Mouse (Mus musculus): ENCODE data around the gene Fgfrl1. TPM values are rescaled to one million over a fixed set of nuclear protein-coding genes. Genes with fewer than 3 reads are reported as not detected.

Gene Fgfrl1
- polyA plus RNA-seq (2012; ENCODE audit: low replicate concordance), result 4.9 and 9.6 TPM in 2 replicates

DNA sequence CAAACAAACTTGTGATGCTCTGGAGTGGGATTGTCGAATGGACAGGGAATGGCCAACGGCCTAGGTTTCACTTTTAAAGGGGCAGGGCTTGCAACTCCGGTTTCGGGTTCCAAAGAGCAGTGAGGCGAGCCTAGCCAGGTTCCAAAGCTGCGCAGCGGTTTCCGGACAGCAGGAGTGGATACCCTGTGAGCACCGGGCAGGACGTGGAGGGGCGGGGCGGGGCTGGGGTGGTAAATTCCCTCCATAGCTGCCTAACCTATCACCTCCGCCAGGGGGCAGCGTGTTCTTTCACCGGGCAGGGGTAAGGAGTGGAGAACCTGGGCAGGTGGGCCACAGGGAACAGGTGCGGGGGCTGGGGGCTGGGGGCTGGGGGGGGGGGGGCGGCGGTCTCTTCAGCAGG, at the start of gene Fgfrl1:
Gene Fgfrl1, plus strand, starts transcription at position 112 of the 400 bp plus-strand sequence.

DNA sequence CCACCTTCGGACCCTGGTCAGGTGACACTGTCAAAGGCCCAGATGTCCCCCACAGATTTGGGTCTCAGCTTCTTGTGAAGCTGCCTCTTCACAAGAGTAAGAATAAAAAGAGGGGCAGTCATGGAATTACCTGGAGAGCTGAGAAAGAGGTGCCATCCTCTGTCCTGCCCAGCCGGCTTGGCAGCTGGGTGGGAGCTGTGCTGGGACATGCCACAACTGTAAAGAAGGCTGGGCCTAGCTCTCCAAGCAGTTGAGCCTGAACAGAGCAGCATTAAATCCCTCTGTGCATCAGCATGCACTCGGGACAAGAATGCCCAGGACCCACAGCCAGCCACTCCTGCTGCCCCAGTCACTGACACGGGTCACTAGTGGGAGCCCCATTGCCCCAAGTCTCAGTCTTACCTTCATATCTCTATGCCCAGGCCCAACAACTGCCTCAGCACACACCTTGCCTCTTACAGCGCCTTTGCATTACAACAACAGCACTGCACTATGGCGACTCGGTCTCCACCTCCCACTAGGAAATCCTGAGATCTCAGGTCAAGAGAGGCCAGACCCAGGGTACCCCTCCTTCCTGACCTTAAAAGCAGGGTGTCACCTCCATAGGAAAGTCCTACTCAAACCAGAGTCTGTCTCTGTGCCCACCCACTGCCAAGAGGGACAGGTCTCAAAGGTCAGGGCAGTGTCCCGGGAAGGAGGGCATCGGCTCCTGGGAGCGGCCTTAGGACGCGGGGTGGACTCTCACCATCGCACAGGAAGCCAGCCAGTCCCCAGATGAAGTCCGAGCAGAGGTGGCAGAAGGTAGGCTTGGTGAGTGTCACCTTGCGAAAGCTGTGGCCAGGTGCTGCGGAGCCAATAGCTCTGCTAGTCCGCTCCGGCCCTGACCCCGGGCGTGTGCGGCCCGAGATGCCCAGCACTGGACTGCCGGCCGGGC, 32.2 kb upstream of the Fgfrl1 start, which contains the start of gene Idua:
Gene Idua, plus strand, starts transcription at position 634 of the 934 bp plus-strand sequence.

GRCm38 (mm10) chr5:108668977-108669936, 22.9 kb upstream of the Fgfrl1 start, which contains the start of gene Dgkq:
Gene Dgkq, minus strand, starts transcription at chr5:108669672.

GRCm38 (mm10) chr5:108675251-108675816, 16.8 kb upstream of the Fgfrl1 start, which contains the start of gene Slc26a1:
Gene Slc26a1, minus strand, starts transcription at chr5:108675569.

Other genes starting within 250 kb of the Fgfrl1 start
- 0.58 and 1.2 TPM in 2 replicates for gene Mfsd7a, start 243.5 kb upstream of the Fgfrl1 start, polyA plus RNA-seq (2012; ENCODE audit: low replicate concordance)
- 12.2 and 16.4 TPM in 2 replicates for gene Pcgf3, start 231.2 kb upstream of the Fgfrl1 start, polyA plus RNA-seq (2012; ENCODE audit: low replicate concordance)
- 0.24 and 0.42 TPM in 2 replicates for gene Cplx1, start 142.4 kb upstream of the Fgfrl1 start, polyA plus RNA-seq (2012; ENCODE audit: low replicate concordance)
- 78.6 and 91.9 TPM in 2 replicates for gene Gak, start 62.6 kb upstream of the Fgfrl1 start, polyA plus RNA-seq (2012; ENCODE audit: low replicate concordance)
- gene Tmem175, start 62.6 kb upstream of the Fgfrl1 start, polyA plus RNA-seq (2012; ENCODE audit: low replicate concordance), result 2.8 and 4.8 TPM in 2 replicates
- 19.4 and 24.3 TPM in 2 replicates for gene Idua, start 32.1 kb upstream of the Fgfrl1 start, polyA plus RNA-seq (2012; ENCODE audit: low replicate concordance)
- 6.7 and 11.7 TPM in 2 replicates for gene Dgkq, start 22.7 kb upstream of the Fgfrl1 start, polyA plus RNA-seq (2012; ENCODE audit: low replicate concordance)
- gene Slc26a1, start 16.8 kb upstream of the Fgfrl1 start, polyA plus RNA-seq (2012; ENCODE audit: low replicate concordance), result 0.11 and 2.2 TPM in 2 replicates
- gene Rnf212, start 82.6 kb downstream of the Fgfrl1 start, polyA plus RNA-seq (2012; ENCODE audit: low replicate concordance), result 0.47 TPM in 1 of 2 replicates, not detected in the other
- not detected in 2 replicates for gene Tmed11, start 103.0 kb downstream of the Fgfrl1 start, polyA plus RNA-seq (2012; ENCODE audit: low replicate concordance)
- gene Vmn2r8, start 116.5 kb downstream of the Fgfrl1 start, polyA plus RNA-seq (2012; ENCODE audit: low replicate concordance), result not detected in 2 replicates
- gene Vmn2r9, start 160.2 kb downstream of the Fgfrl1 start, polyA plus RNA-seq (2012; ENCODE audit: low replicate concordance), result not detected in 2 replicates